Mouse (Mus musculus): Measurements from ENCODE around the gene Map10. TPM values are rescaled to one million over a fixed set of nuclear protein-coding genes. Genes with fewer than 3 reads are reported as not detected.

Map10 gene
- polyA plus RNA-seq, 1 experiment from 2014 or later = 8.2 TPM

DNA sequence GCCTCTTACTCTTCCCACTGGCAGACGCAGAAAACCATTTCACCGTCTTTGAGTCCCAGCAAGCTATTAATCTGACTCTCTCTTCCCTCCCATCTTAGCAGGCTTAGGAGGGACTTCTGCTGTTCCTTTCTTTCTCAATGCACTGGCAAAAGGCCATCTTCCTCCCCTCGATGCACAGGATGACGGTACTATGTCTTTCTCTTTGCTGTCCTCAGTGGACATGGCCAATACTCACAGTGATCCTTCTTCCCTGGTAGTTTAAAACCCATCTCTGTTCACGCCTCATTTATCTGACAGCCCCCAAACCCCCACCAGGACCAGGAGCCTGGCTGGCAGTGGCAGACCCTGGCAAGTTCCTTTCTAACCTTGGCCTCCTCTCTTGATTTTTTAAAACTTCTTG is 22.8 kb downstream of the Map10 start:
- 45% methylated on average over 5 of the region's 5 CpGs for WGBS
- H3K4me3 ChIP-seq = no peak overlapping the region
- no peaks in the 10 kb centered on the region for H3K9me3 ChIP-seq (replicated peaks)
- H3K9ac ChIP-seq = no peak overlapping the region
- H3K4me2 ChIP-seq = no peak overlapping the region
- no peaks in the 10 kb centered on the region for H3K36me3 ChIP-seq
- H3K27ac ChIP-seq (ENCODE audit: poor library complexity, severe bottlenecking) = no peak overlapping the region
- no peaks in the 10 kb centered on the region for H3K27me3 ChIP-seq (replicated peaks)
- no peak for ATAC-seq (ENCODE audit: insufficient number of reproducible peaks, low FRiP score)
- peaks cover 6% of the 10 kb centered on the region; the same call in 1 of the 2 replicates for H3K4me1 ChIP-seq (replicated peaks)

DNA sequence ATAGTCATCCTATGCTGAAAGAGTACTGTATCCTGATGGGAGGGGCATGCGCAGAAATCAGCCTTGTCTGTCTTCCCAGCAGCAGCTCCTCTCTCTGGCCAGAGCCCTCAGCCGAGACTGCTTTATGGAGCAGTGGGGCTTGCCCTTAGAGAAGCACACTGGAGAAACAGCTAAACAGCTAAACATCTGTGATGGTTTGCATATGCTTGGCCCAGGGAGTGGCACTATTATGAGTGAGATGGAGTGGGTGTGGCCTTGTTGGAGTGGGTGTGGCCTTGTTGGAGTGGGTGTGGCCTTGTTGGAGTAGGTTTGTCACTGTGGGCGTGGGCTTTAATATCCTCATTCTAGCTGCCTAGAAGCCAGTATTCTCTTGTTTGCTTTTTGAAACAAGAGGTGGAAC is 23.6 kb downstream of the Map10 start:
- no peak for ATAC-seq (ENCODE audit: insufficient number of reproducible peaks, low FRiP score)
- WGBS = 84% methylated on average over 3 of the region's 3 CpGs

DNA sequence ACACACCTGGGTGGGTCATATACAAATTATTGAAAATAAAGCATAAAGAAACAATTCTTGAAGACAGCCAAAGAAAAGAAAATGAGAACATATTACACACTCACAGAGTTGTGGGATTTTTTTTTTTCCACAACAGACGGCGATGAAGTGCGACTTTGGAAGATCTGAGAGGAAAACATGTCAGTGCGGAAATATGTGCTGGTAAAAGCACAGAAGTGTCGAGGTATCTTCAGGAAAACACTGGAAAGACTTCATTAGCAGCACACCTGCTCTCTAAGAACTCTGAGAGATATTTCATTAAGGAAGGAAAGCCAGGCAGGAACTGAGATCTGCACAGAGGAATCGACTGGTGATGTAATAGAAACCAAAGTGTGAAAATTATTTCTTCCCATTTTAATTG is 26.3 kb downstream of the Map10 start:
- Histone ChIP-seq H3K9ac (no peak overlapping the region), H3K4me2 (no peak overlapping the region), H3K27ac (ENCODE audit: poor library complexity, severe bottlenecking) (no peak overlapping the region), H3K27me3 (replicated peaks) (no peaks in the 10 kb centered on the region), H3K4me3 (no peak overlapping the region), H3K9me3 (replicated peaks) (peaks cover 3% of the 10 kb centered on the region; the same call in 1 of the 2 replicates), H3K36me3 (no peaks in the 10 kb centered on the region), H3K4me1 (replicated peaks) (no peaks in the 10 kb centered on the region)
- ATAC-seq (ENCODE audit: insufficient number of reproducible peaks, low FRiP score) = no peak
- WGBS = 77% methylated on average over 6 of the region's 6 CpGs

More for the DNA sequence above, 23.6 kb downstream of the Map10 start:
- H3K36me3 ChIP-seq = no peaks in the 10 kb centered on the region
- H3K4me1 ChIP-seq (replicated peaks) = peaks cover 6% of the 10 kb centered on the region; the same call in 1 of the 2 replicates
- no peaks in the 10 kb centered on the region for H3K27me3 ChIP-seq (replicated peaks)
- no peak overlapping the region for H3K9ac ChIP-seq
- H3K4me3 ChIP-seq = no peak overlapping the region
- H3K27ac ChIP-seq (ENCODE audit: poor library complexity, severe bottlenecking) = no peak overlapping the region
- no peaks in the 10 kb centered on the region for H3K9me3 ChIP-seq (replicated peaks)
- no peak overlapping the region for H3K4me2 ChIP-seq

DNA sequence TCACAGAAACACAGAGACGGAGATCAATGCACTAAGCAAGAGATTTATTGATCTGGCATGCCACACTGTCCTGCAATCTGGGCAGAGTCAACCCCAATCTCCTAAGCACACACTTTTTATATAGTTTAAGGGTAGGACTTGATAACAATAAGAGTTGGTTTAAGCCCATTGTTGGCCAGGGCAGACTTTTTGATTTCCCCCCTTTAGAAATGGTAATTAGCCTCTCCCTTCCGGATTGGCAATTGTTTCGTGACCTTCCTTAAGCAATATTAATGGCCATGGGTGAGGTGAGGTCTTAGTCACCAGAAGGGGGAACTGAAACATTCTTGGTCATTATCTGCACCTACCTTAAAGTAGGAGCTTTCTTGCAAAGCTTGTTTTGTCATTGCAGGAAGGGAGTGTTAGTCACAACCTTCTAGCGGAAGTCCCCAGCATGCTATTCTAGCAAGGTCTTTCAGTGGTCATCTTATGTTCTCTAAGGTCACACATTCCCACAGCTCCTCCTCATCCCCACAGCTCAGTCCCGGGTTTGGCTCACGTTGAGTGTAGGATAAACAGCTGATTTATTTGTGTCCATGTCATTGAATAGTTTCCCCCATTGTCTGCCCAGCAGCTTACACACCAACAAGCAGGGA is 29.9 kb downstream of the Map10 start:
- no peak overlapping the region for H3K27ac ChIP-seq (ENCODE audit: poor library complexity, severe bottlenecking)
- WGBS = 76% methylated on average over 6 of the region's 6 CpGs
- H3K36me3 ChIP-seq = no peaks in the 10 kb centered on the region
- H3K9me3 ChIP-seq (replicated peaks) = peaks cover 3% of the 10 kb centered on the region; the same call in 1 of the 2 replicates
- no peak for ATAC-seq (ENCODE audit: insufficient number of reproducible peaks, low FRiP score)
- H3K27me3 ChIP-seq (replicated peaks) = no peaks in the 10 kb centered on the region
- no peaks in the 10 kb centered on the region for H3K4me1 ChIP-seq (replicated peaks)
- no peak overlapping the region for H3K4me2 ChIP-seq
- H3K9ac ChIP-seq = no peak overlapping the region
- no peak overlapping the region for H3K4me3 ChIP-seq

DNA sequence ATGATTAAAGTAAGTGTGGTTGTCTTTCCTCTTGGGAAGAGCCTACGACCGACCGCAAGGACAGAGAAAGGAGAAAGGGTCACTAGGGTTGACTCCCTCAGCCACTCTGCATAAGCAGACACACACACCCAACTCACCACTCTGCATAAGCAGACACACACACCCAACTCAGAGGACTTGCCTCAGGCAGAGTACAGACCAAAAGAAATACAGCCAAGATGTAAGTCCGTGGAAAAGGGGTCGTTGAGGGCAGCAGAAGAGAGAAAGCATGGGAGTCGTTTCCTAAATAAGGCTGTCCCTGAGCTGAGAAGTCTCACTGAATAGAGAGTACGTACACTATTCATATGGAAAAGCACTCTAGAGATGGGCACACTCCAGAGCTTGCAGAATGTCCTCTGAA is 30.8 kb downstream of the Map10 start:
- no peak overlapping the region for H3K27ac ChIP-seq (ENCODE audit: poor library complexity, severe bottlenecking)
- H3K9me3 ChIP-seq (replicated peaks) = peaks cover 3% of the 10 kb centered on the region; the same call in 1 of the 2 replicates
- no peaks in the 10 kb centered on the region for H3K4me1 ChIP-seq (replicated peaks)
- ATAC-seq (ENCODE audit: insufficient number of reproducible peaks, low FRiP score) = no peak
- no peak overlapping the region for H3K4me2 ChIP-seq
- no peaks in the 10 kb centered on the region for H3K36me3 ChIP-seq
- no peak overlapping the region for H3K9ac ChIP-seq
- H3K27me3 ChIP-seq (replicated peaks) = no peaks in the 10 kb centered on the region
- 77% methylated on average over 7 of the region's 7 CpGs for WGBS
- H3K4me3 ChIP-seq = no peak overlapping the region

DNA sequence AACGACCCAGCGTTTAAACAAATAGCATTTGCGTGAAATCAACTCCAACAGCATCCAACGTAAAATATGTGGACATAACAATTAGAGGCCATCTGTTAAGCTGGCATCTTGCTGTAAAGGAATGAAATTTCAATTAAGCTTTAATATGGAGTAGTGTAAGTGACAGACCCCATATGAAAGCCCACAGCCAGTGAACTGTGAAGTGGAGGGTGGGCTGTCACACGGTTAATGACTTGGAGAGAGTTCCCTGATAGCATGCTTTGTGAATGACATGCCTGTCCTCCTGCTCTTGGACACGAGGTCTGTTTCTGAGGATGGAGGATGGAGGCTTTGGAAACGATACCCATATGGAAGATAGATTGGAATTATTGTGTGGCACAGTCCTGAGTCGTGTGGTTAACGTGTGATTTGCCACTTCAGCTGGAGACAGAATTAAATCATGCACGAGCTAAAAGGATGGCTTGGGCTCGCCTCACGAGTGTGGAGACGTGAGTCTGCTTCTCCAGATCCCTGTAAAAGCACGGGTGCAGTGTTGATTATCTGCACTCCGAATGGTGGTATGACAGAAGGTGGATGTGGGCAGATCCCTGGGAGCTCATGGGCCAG is 33.4 kb downstream of the Map10 start:
- no peaks in the 10 kb centered on the region for H3K36me3 ChIP-seq

DNA sequence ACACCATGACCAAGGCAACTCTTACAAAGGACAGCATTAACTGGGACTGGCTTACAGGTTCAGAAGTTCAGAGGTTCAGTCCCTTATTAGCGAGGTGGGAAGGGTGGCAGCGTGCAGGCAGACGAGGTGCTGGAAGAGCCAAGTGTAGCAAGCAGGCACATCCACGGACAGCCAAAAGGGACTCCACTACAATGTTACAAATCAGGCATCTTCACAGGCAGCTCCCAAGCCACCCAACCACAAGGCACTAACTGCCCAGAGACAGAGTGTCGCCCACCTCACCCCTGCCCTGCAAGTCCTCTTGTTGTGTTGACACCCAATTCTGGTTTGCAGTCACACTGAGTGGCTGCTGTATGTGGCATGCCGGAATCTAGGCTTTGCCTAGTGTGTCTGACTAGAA is 34.8 kb downstream of the Map10 start:
- Histone ChIP-seq H3K27ac (ENCODE audit: poor library complexity, severe bottlenecking) (no peak overlapping the region), H3K4me1 (replicated peaks) (no peaks in the 10 kb centered on the region), H3K4me2 (no peak overlapping the region), H3K9me3 (replicated peaks) (no peaks in the 10 kb centered on the region), H3K36me3 (no peaks in the 10 kb centered on the region), H3K27me3 (replicated peaks) (no peaks in the 10 kb centered on the region), H3K4me3 (no peak overlapping the region), H3K9ac (no peak overlapping the region)
- WGBS = 86% methylated on average over 6 of the region's 6 CpGs
- ATAC-seq (ENCODE audit: insufficient number of reproducible peaks, low FRiP score) = no peak

More for the DNA sequence above, 33.4 kb downstream of the Map10 start:
- H3K4me2 ChIP-seq = no peak overlapping the region
- H3K27ac ChIP-seq (ENCODE audit: poor library complexity, severe bottlenecking) = no peak overlapping the region
- H3K9ac ChIP-seq = no peak overlapping the region
- no peaks in the 10 kb centered on the region for H3K4me1 ChIP-seq (replicated peaks)
- H3K4me3 ChIP-seq = no peak overlapping the region
- WGBS = 74% methylated on average over 15 of the region's 15 CpGs
- no peak for ATAC-seq (ENCODE audit: insufficient number of reproducible peaks, low FRiP score)
- H3K9me3 ChIP-seq (replicated peaks) = peaks cover 3% of the 10 kb centered on the region; the same call in 1 of the 2 replicates
- H3K27me3 ChIP-seq (replicated peaks) = no peaks in the 10 kb centered on the region

DNA sequence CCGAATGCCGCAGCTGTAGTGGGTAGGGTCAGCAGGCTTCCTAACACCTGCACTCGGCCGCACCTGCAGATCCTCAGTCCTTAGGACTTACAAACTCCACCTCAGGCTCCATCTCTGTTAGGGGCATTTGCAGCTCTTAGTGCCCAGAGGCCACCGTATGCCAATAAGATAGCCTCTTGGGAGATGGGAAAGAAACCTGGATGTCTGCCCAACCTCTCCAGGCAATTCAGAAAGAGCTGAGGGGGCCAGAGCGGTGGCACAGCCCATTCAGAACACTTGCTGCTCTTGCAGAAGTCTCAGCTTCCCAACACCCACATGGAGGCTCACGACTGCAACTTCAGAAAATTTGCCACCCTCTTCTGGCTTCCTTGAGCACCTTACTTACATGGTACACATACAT is 36.2 kb downstream of the Map10 start:
- 77% methylated on average over 7 of the region's 7 CpGs for WGBS
- Histone ChIP-seq H3K27ac (ENCODE audit: poor library complexity, severe bottlenecking) (no peak overlapping the region), H3K36me3 (no peaks in the 10 kb centered on the region), H3K4me2 (no peak overlapping the region), H3K4me3 (no peak overlapping the region), H3K27me3 (replicated peaks) (no peaks in the 10 kb centered on the region), H3K9me3 (replicated peaks) (no peaks in the 10 kb centered on the region), H3K4me1 (replicated peaks) (no peaks in the 10 kb centered on the region), H3K9ac (no peak overlapping the region)
- no peak for ATAC-seq (ENCODE audit: insufficient number of reproducible peaks, low FRiP score)

DNA sequence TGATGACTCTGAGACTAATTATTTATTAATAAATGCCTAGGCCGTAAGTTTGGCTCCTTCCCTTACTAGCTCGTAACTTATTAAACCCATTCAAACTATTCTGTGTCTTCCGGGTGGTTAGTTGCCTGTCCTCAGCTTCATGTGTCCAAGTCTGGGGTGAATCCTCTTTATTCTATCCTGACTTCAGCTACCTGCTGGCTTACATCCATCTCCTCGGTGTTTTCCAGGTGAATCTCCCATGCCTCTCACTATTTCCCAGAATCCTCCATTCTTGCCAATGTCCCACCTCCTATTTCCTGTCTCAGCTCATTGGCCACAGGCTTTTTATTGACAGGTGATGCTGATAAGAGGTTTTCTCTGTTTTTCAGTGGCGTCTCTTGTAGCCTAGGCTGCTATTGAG is 39.6 kb downstream of the Map10 start:
- Histone ChIP-seq H3K36me3 (no peaks in the 10 kb centered on the region), H3K4me3 (no peak overlapping the region), H3K9me3 (replicated peaks) (peaks cover 2% of the 10 kb centered on the region; the same call in 1 of the 2 replicates), H3K27ac (ENCODE audit: poor library complexity, severe bottlenecking) (no peak overlapping the region), H3K4me1 (replicated peaks) (no peaks in the 10 kb centered on the region), H3K4me2 (no peak overlapping the region), H3K9ac (no peak overlapping the region), H3K27me3 (replicated peaks) (no peaks in the 10 kb centered on the region)
- ATAC-seq (ENCODE audit: insufficient number of reproducible peaks, low FRiP score) = no peak
- WGBS = 77% methylated on average over 5 of the region's 5 CpGs

DNA sequence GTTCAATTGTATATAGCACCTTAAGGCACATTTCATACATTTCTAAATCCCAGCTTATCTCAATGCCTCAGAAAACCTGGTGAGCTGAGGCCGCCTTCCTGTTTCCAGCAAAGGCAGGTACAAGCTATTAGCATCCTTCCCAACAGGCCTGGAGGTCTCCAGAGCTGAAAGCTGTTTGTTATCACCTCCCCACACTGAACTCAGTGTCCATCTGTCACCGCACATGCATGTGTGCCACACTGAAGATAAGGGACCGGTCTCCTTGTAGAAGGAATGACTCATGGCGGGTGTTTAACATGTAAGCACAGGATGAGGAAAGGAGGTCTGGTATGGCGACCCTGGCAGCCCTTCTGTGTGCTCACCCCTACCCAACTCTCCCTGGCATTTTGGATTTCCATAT is 41.9 kb downstream of the Map10 start:
- H3K4me1 ChIP-seq (replicated peaks) = peaks cover 4% of the 10 kb centered on the region
- WGBS = 47% methylated on average over 5 of the region's 5 CpGs
- no peaks in the 10 kb centered on the region for H3K36me3 ChIP-seq
- no peak overlapping the region for H3K27ac ChIP-seq (ENCODE audit: poor library complexity, severe bottlenecking)
- peaks cover 2% of the 10 kb centered on the region; the same call in 1 of the 2 replicates for H3K9me3 ChIP-seq (replicated peaks)
- no peaks in the 10 kb centered on the region for H3K27me3 ChIP-seq (replicated peaks)
- no peak overlapping the region for H3K9ac ChIP-seq
- peak; percentile 89 for ATAC-seq (ENCODE audit: insufficient number of reproducible peaks, low FRiP score)
- no peak overlapping the region for H3K4me3 ChIP-seq
- no peak overlapping the region for H3K4me2 ChIP-seq

DNA sequence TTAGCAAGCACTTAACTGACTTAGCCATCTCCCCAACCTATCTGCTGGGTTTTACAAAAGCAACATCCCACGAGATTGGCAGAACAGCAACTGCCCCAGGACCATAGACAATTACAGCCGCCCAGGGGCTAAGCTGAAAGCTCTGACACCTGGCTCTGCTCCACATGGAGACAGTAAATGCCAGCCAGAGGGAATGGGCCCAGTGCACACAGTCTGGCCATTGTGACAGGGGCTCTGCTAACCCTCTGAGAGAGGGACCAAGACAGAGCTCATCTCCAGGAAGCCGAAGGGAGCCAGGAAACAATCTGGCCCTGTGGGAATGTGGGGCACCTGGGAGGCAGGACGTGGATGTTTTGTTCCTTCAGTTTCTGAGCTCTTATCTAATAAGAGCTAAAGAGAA is 46.6 kb downstream of the Map10 start:
- no peak overlapping the region for H3K9ac ChIP-seq
- no peak overlapping the region; the same call in 1 of the 2 replicates for H3K27ac ChIP-seq (ENCODE audit: poor library complexity, severe bottlenecking)
- no peak overlapping the region for H3K4me2 ChIP-seq
- peaks cover 2% of the 10 kb centered on the region; the same call in 1 of the 2 replicates for H3K9me3 ChIP-seq (replicated peaks)
- no peak for ATAC-seq (ENCODE audit: insufficient number of reproducible peaks, low FRiP score)
- H3K4me1 ChIP-seq (replicated peaks) = peaks cover 23% of the 10 kb centered on the region
- 38% methylated on average over 4 of the region's 4 CpGs for WGBS
- no peak overlapping the region for H3K4me3 ChIP-seq
- H3K27me3 ChIP-seq (replicated peaks) = no peaks in the 10 kb centered on the region
- H3K36me3 ChIP-seq = no peaks in the 10 kb centered on the region

Data from heart, embryonic 12.5 days (tissue).